In genomic region chr9:99048724-99049250, GRCm38 (mm10) we compare ENCODE assay signal across 10 mouse cellular contexts. TPM values are rescaled to one million over a fixed set of nuclear protein-coding genes. Genes with fewer than 3 reads are reported as not detected.
DNase-seq lines count a peak whose midpoint lies in the region; ATAC-seq lines count a peak whose summit lies in the region.
"Had no signal": no experiment of that assay in that cellular context is flagged by ENCODE, and none has a peak within 500 bp of the region (broad histone marks: within the 10 kb centered on the region; RNA-seq: fewer than 3 reads in every experiment).

No protein-coding gene starts in this region.

- H3K36me3 ChIP-seq in hindbrain, embryonic 14.5 days (replicated peaks; ENCODE audit: control insufficient read depth, insufficient read depth), result peaks cover 19% of the 10 kb centered on the region
- H3K36me3 ChIP-seq in hindbrain, embryonic 13.5 days, result peaks cover 49% of the 10 kb centered on the region

- no peaks in the 10 kb centered on the region for H3K9me3 ChIP-seq in hindbrain, embryonic 14.5 days (ENCODE audit: control insufficient read depth, low read length)
- no peaks in the 10 kb centered on the region for H3K9me3 ChIP-seq in hindbrain, embryonic 13.5 days
- H3K9me3 ChIP-seq: megakaryocyte, embryonic 14.5 days had no signal

- ATAC-seq in hindbrain, embryonic 14.5 days (ENCODE audit: low FRiP score), result no peak; the same call in 1 of the 2 replicates
- ATAC-seq in hindbrain, embryonic 13.5 days (ENCODE audit: low FRiP score), result no peak

- H3K4me2 ChIP-seq in hindbrain, embryonic 14.5 days (replicated peaks), result no peak overlapping the region
- no peak overlapping the region for H3K4me2 ChIP-seq in hindbrain, embryonic 13.5 days

- 74% methylated on average over 1 of the region's 1 CpGs for WGBS in hindbrain, embryonic 14.5 days
- 62% methylated on average over 1 of the region's 1 CpGs for WGBS in hindbrain, embryonic 13.5 days

- H3K4me3 ChIP-seq in hindbrain, embryonic 14.5 days (replicated peaks; ENCODE audit: low read length), result no peak overlapping the region
- no peak overlapping the region for H3K4me3 ChIP-seq in hindbrain, embryonic 13.5 days
- H3K4me3 ChIP-seq: megakaryocyte, embryonic 14.5 days had no signal

- H3K4me1 ChIP-seq in hindbrain, embryonic 14.5 days (replicated peaks; ENCODE audit: control insufficient read depth, insufficient read depth, low read length), result no peaks in the 10 kb centered on the region
- H3K4me1 ChIP-seq in hindbrain, embryonic 13.5 days (replicated peaks), result 0 out of 2 replicates have a peak, but pooled peaks cover 3% of the 10 kb centered on the region

- H3K9ac ChIP-seq in hindbrain, embryonic 14.5 days, result no peak overlapping the region
- H3K9ac ChIP-seq in hindbrain, embryonic 13.5 days, result no peak overlapping the region

- no peak overlapping the region for H3K27ac ChIP-seq in hindbrain, embryonic 14.5 days
- H3K27ac ChIP-seq in hindbrain, embryonic 13.5 days, result no peak overlapping the region; the same call in 1 of the 2 replicates

- no peaks in the 10 kb centered on the region for H3K27me3 ChIP-seq in hindbrain, embryonic 14.5 days (ENCODE audit: control insufficient read depth, insufficient read depth, low read length)
- H3K27me3 ChIP-seq in hindbrain, embryonic 13.5 days, result no peaks in the 10 kb centered on the region
- H3K27me3 ChIP-seq: megakaryocyte, embryonic 14.5 days had no signal

- peak; percentile 63 for DNase-seq in hindbrain, embryonic 14.5 days (ENCODE audit: low spot score)
- DNase-seq in 3T3-L1 (ENCODE audit: low read depth, low spot score) (peak; percentile 34), NIH3T3 (ENCODE audit: low read depth) (peak; percentile 69)
- DNase-seq in kidney, postnatal 4 days, result peak; percentile 20 to 41
- DNase-seq in natural killer cell, adult 2 months (ENCODE audit: low spot score in 2 of 2), result no peak
- DNase-seq in retina, postnatal 1 day, result no peak
- DNase-seq: gastrocnemius, postnatal 36 days had no signal

RNA-seq across cellular contexts. Expression of gene Gm1123, which starts 13.3 kb away (rescaled TPM):
- polyA plus RNA-seq in hindbrain, embryonic 14.5 days (2014; fragmentation: Nextera tagmentation; extraction: Ambion mirVana), result 0.13 and 0.20 TPM in 2 replicates
- polyA plus RNA-seq in hindbrain, embryonic 13.5 days (2015; fragmentation: Nextera tagmentation; extraction: Ambion mirVana), result 0.10 and 0.21 TPM in 2 replicates
- polyA plus RNA-seq: thymus, postnatal 0 days had no signal

Comparison
In these comparisons a context has a peak if more than half of its experiments do, and no peak if none do; other contexts are left out.
1. DNase-seq: peak in hindbrain, embryonic 14.5 days (single experiment), 3T3-L1 (single experiment), NIH3T3 (single experiment) and kidney, postnatal 4 days (2 of 2); none in natural killer cell, adult 2 months (0 of 2) and retina, postnatal 1 day (single experiment).